Mouse (Mus musculus): ENCODE results near the gene Tmem126b. TPM values are rescaled to one million over a fixed set of nuclear protein-coding genes. Genes with fewer than 3 reads are reported as not detected.
A peak's percentile ranks its signal among the peaks of the same experiment; 100 is the strongest.

The Tmem126b gene
- polyA plus RNA-seq, 1 experiment, result 25.6 TPM

DNA sequence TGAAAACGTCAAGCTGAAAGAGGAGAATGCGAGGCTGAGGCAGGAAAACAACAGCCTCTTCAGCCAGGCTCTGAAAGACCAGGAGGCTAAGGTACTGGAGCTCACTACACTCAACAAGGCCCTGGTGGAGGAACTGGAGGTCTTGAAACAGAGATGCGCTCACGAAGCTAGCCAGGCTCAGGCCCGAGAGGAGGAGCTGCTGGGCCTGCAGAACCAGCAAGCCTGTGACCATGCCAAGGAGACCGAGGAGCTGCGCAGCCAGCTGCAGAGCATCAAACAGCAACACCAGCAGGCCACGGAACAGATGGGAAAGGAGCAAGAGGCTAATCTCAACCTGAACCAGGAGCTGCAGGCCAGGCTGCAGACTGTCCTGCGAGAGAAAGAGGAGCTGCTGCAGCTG lies 48.8 kb downstream of the Tmem126b start:
- Histone ChIP-seq H3K4me1 (ENCODE audit: control insufficient read depth, insufficient read depth, low read length) (no peaks in the 10 kb centered on the region), H3K27ac (ENCODE audit: insufficient read depth, low read depth, low read length) (no peak overlapping the region), H3K4me3 (ENCODE audit: insufficient read depth, low read length) (no peak overlapping the region)
- TF ChIP-seq POLR2A (IDR thresholded peaks at IDR 0.05; ENCODE audit: borderline replicate concordance, low read depth, low read length), result no peak
- TF ChIP-seq CTCF (IDR thresholded peaks at IDR 0.05; ENCODE audit: low read depth, low read length), result no peak

DNA sequence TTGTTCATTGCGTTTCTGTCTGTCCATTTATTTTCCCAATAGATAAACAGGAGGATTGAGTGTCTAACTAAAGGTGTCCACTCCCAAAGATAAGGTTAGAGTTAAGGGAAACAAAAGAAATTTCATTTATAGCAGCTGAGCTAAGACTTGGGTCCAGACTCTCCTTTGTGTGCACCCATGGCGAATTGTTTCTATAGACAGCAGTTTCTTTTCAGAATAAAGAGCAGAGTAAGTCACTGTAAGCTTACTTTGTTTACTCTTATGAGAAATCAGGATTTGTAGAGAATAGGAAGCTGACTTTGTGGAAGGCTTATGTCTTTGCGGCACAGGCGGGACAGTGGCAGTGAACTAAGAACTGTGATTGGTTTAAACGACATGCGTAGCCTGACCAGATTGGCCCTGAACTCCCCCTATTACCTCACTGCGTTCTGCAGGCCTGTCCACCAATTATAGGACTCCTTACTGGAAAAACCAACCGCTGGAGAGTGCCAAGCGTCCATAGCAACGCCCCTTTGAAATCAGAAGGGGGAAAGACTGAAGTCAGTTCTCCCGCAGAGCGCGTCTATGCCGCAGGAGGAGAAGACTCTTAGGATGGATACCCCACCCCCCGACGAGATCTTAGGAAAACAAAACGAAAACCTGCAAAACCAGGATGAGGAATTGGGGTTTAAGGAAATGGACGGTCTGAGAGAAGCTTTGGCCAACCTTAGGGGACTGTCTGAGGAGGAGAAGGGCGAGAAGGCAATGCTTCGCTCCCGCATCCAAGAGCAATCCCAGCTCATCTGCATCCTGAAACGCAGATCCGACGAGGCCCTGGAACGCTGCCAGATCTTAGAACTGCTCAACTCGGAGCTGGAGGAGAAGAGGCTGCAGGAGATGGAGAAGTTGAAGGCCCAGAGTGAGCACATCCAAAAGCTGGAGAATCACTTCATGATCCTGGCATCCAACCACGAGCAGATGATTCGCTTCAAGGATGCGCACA lies 49.5 kb downstream of the Tmem126b start, which contains the start of gene Ccdc89:
Ccdc89 (plus strand) TSS at position 558 of the 982 bp plus-strand sequence.
- Histone ChIP-seq H3K4me1 (ENCODE audit: control insufficient read depth, insufficient read depth, low read length) (no peaks in the 10 kb centered on the region), H3K27ac (ENCODE audit: insufficient read depth, low read depth, low read length) (no peak within 1 kb of the TSS), H3K4me3 (ENCODE audit: insufficient read depth, low read length) (peak within 1 kb of the TSS; percentile 25)
- TF ChIP-seq POLR2A (IDR thresholded peaks at IDR 0.05; ENCODE audit: borderline replicate concordance, low read depth, low read length) (no peak), CTCF (IDR thresholded peaks at IDR 0.05; ENCODE audit: low read depth, low read length) (no peak)

Other genes with a start within 250 kb of the Tmem126b start
- not detected in 2 replicates for gene Ccdc83, start 210.2 kb downstream of the Tmem126b start, polyA plus RNA-seq (2012; ENCODE audit: insufficient read depth, insufficient read length, missing spikeins)
- gene Sytl2, start 173.7 kb downstream of the Tmem126b start, polyA plus RNA-seq (2012; ENCODE audit: insufficient read depth, insufficient read length, missing spikeins), result 0.47 and 0.75 TPM in 2 replicates
- gene Ccdc89, start 49.4 kb downstream of the Tmem126b start, polyA plus RNA-seq (2012; ENCODE audit: insufficient read depth, insufficient read length, missing spikeins), result not detected in 2 replicates
- 49.0 and 54.4 TPM in 2 replicates for gene Crebzf, start 33.3 kb downstream of the Tmem126b start, polyA plus RNA-seq (2012; ENCODE audit: insufficient read depth, insufficient read length, missing spikeins)
- 41.9 and 46.9 TPM in 2 replicates for gene Tmem126a, start 18.8 kb downstream of the Tmem126b start, polyA plus RNA-seq (2012; ENCODE audit: insufficient read depth, insufficient read length, missing spikeins)
- gene Dlg2, start 671 bp upstream of the Tmem126b start, polyA plus RNA-seq (2012; ENCODE audit: insufficient read depth, insufficient read length, missing spikeins), result not detected in 2 replicates